Mouse (Mus musculus): Measurements from ENCODE around the gene Tjp1.

DNA sequence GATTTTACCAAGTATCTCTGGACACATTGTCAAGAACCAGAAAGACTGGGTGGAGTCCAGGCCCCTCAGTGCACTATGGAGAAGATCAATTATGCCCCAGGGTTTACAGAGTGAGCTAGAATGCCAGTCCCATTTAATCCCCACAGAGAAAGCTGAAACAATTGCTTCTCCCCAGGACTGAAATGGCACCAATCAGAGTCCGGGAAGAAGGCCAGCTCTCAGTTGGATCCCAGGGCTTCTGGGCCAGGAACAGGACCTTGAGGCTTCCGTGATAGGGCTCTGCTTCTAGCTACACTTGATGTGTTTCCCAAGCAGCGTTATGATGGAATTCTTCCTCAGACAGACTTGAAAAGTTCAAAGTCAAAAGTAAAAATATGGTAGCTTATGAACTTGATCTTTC is 18.2 kb downstream of the Tjp1 start:
- no peak for TF ChIP-seq CTCF (IDR thresholded peaks at IDR 0.05)
- TF ChIP-seq EP300 (IDR thresholded peaks at IDR 0.05) = no peak
